Mouse (Mus musculus) liver, embryonic 13.5 days (tissue): ENCODE measurements around the gene Ccdc34. TPM values are rescaled to one million over a fixed set of nuclear protein-coding genes. Genes with fewer than 3 reads are reported as not detected.

Experiments
- ATAC-seq: fragments of 200-750 bp; cut with Nextera tagmentation; 2 replicates; pipeline ENCODE4 v1.8.0; 2017; ENCODE audit warnings: low read depth, mild to moderate bottlenecking, moderate number of reproducible peaks, moderate library complexity
- DNase-seq: peaks from one replicate; pipeline ENCODE4 v3.0.0; 2022
- H3K27ac ChIP-seq: fragments of 300-500 bp; sonication (generic); 2 replicates; pipeline ENCODE4 v1.5.1; 2015; ENCODE audit warnings: moderate library complexity, mild to moderate bottlenecking, inconsistent platforms
- H3K27me3 ChIP-seq: fragments of 300-500 bp; sonication (generic); 2 replicates; pipeline ENCODE4 v1.6.1; 2015; ENCODE audit warnings: mild to moderate bottlenecking, inconsistent platforms
- H3K36me3 ChIP-seq: fragments of 300-500 bp; sonication (generic); 2 replicates; pipeline ENCODE4 v1.6.1; 2015; ENCODE audit warnings: mild to moderate bottlenecking, inconsistent platforms
- H3K4me1 ChIP-seq: fragments of 300-500 bp; sonication (generic); replicated peaks from 2 replicates; pipeline ENCODE4 v1.6.1; 2015; ENCODE audit warnings: inconsistent platforms
- H3K4me2 ChIP-seq: fragments of 300-500 bp; sonication (generic); 2 replicates; pipeline ENCODE4 v1.6.1; 2015; ENCODE audit warnings: inconsistent platforms, mild to moderate bottlenecking, moderate library complexity
- H3K4me3 ChIP-seq: fragments of 300-500 bp; sonication (generic); replicated peaks from 2 replicates; pipeline ENCODE4 v1.5.1; 2015; ENCODE audit warnings: mild to moderate bottlenecking, inconsistent platforms
- H3K9ac ChIP-seq: fragments of 300-500 bp; sonication (generic); 2 replicates; pipeline ENCODE4 v1.6.1; 2015; ENCODE audit warnings: mild to moderate bottlenecking, inconsistent platforms
- H3K9me3 ChIP-seq: fragments of 300-500 bp; sonication (generic); replicated peaks from 2 replicates; pipeline ENCODE4 v1.6.1; 2016; ENCODE audit warnings: inconsistent platforms
- WGBS: fragments of 180-500 bp; shearing (Covaris S2); methylation state at CpG from one replicate; pipeline ENCODE4 v1.1.7; 2015; ENCODE audit not compliant: insufficient replicate concordance; 5-methylcytosine and 5-hydroxymethylcytosine counted together
- polyA plus RNA-seq: library from polyadenylated mRNA; unstranded; fragments of >200 nt; fragmentation: Nextera tagmentation; extraction: Ambion mirVana; gene quantifications from 2 replicates; pipeline ENCODE4 v1.2.1, GENCODE M21; 2015

Gene Ccdc34
- polyA plus RNA-seq, 1 experiment from 2014 or later: 26.2 TPM

GRCm38 (mm10) chr2:110037221-110037620 lies 19.6 kb downstream of the Ccdc34 start:
- no peak overlapping the region for H3K9ac ChIP-seq
- no peak overlapping the region for H3K27ac ChIP-seq
- H3K9me3 ChIP-seq: no peaks in the 10 kb centered on the region
- DNase-seq (no peak), ATAC-seq (no peak)
- WGBS: 75% methylated on average over 2 of the region's 2 CpGs
- H3K27me3 ChIP-seq: no peaks in the 10 kb centered on the region
- no peak overlapping the region for H3K4me2 ChIP-seq
- H3K4me3 ChIP-seq: no peak overlapping the region
- H3K4me1 ChIP-seq: peaks cover 6% of the 10 kb centered on the region
- peaks cover 31% of the 10 kb centered on the region for H3K36me3 ChIP-seq

- H3K27ac ChIP-seq: no peak overlapping the region
- no peak overlapping the region for H3K9ac ChIP-seq
- peaks cover 20% of the 10 kb centered on the region for H3K36me3 ChIP-seq
- no peak overlapping the region for H3K4me2 ChIP-seq
- H3K9me3 ChIP-seq: no peaks in the 10 kb centered on the region
- H3K4me1 ChIP-seq: peaks cover 6% of the 10 kb centered on the region
- 79% methylated on average over 5 of the region's 5 CpGs for WGBS
- no peak for DNase-seq
- no peak overlapping the region for H3K4me3 ChIP-seq
- no peak for ATAC-seq
- no peaks in the 10 kb centered on the region for H3K27me3 ChIP-seq
These were observed 20.7 kb downstream of the Ccdc34 start for GRCm38 (mm10) chr2:110038341-110038740.

- H3K27me3 ChIP-seq: no peaks in the 10 kb centered on the region
- DNase-seq (no peak), ATAC-seq (no peak)
- no peaks in the 10 kb centered on the region for H3K9me3 ChIP-seq
- H3K9ac ChIP-seq: no peak overlapping the region
- H3K4me2 ChIP-seq: no peak overlapping the region
- WGBS: 84% methylated on average over 5 of the region's 5 CpGs
- peaks cover 10% of the 10 kb centered on the region; the same call in 1 of the 2 replicates for H3K36me3 ChIP-seq
- no peak overlapping the region for H3K4me3 ChIP-seq
- no peaks in the 10 kb centered on the region for H3K4me1 ChIP-seq
- no peak overlapping the region for H3K27ac ChIP-seq
These were observed 25.5 kb downstream of the Ccdc34 start for GRCm38 (mm10) chr2:110042861-110043760.

- no peak for DNase-seq
- Histone ChIP-seq H3K4me2 (no peak overlapping the region), H3K27ac (no peak overlapping the region), H3K27me3 (no peaks in the 10 kb centered on the region), H3K36me3 (no peaks in the 10 kb centered on the region), H3K9me3 (no peaks in the 10 kb centered on the region), H3K4me3 (no peak overlapping the region), H3K4me1 (no peaks in the 10 kb centered on the region), H3K9ac (no peak overlapping the region)
- 64% methylated on average over 4 of the region's 4 CpGs for WGBS
- no peak for ATAC-seq
These were observed 40.8 kb downstream of the Ccdc34 start for GRCm38 (mm10) chr2:110058424-110058823.

GRCm38 (mm10) chr2:110063131-110063530 lies 45.5 kb downstream of the Ccdc34 start:
- Histone ChIP-seq H3K27me3 (no peaks in the 10 kb centered on the region), H3K4me2 (no peak overlapping the region), H3K27ac (no peak overlapping the region), H3K36me3 (no peaks in the 10 kb centered on the region), H3K9me3 (no peaks in the 10 kb centered on the region), H3K4me1 (no peaks in the 10 kb centered on the region), H3K4me3 (no peak overlapping the region), H3K9ac (no peak overlapping the region)
- no peak for DNase-seq
- ATAC-seq: no peak
- WGBS: 58% methylated on average over 1 of the region's 1 CpGs

- Histone ChIP-seq H3K9ac (no peak overlapping the region), H3K4me3 (no peak overlapping the region), H3K4me1 (no peaks in the 10 kb centered on the region), H3K9me3 (no peaks in the 10 kb centered on the region), H3K4me2 (no peak overlapping the region), H3K36me3 (no peaks in the 10 kb centered on the region), H3K27me3 (no peaks in the 10 kb centered on the region), H3K27ac (no peak overlapping the region)
- ATAC-seq (no peak), DNase-seq (no peak)
These were observed 51.3 kb downstream of the Ccdc34 start for GRCm38 (mm10) chr2:110068916-110069315.

- Histone ChIP-seq H3K4me2 (no peak overlapping the region), H3K4me3 (no peak overlapping the region), H3K4me1 (peaks cover 8% of the 10 kb centered on the region), H3K9ac (no peak overlapping the region), H3K27ac (no peak overlapping the region), H3K27me3 (no peaks in the 10 kb centered on the region), H3K36me3 (no peaks in the 10 kb centered on the region), H3K9me3 (no peaks in the 10 kb centered on the region)
- DNase-seq (no peak), ATAC-seq (no peak)
- 60% methylated on average over 6 of the region's 6 CpGs for WGBS
These were observed 55.4 kb downstream of the Ccdc34 start for GRCm38 (mm10) chr2:110073023-110073422.

- Histone ChIP-seq H3K4me3 (no peak overlapping the region), H3K9ac (no peak overlapping the region), H3K4me1 (peaks cover 8% of the 10 kb centered on the region), H3K27ac (no peak overlapping the region), H3K9me3 (no peaks in the 10 kb centered on the region), H3K27me3 (no peaks in the 10 kb centered on the region), H3K36me3 (no peaks in the 10 kb centered on the region), H3K4me2 (no peak overlapping the region)
- DNase-seq (no peak), ATAC-seq (no peak)
- WGBS: 78% methylated on average over 6 of the region's 6 CpGs
These were observed 57.2 kb downstream of the Ccdc34 start for GRCm38 (mm10) chr2:110074646-110075452.

- 14% methylated on average over 2 of the region's 2 CpGs for WGBS
- no peaks in the 10 kb centered on the region for H3K36me3 ChIP-seq
- H3K27me3 ChIP-seq: no peaks in the 10 kb centered on the region
- H3K4me3 ChIP-seq: no peak overlapping the region
- ATAC-seq: peak; percentile 75
- no peaks in the 10 kb centered on the region for H3K9me3 ChIP-seq
- DNase-seq: no peak
- peaks cover 8% of the 10 kb centered on the region for H3K4me1 ChIP-seq
- no peak overlapping the region for H3K9ac ChIP-seq
- H3K4me2 ChIP-seq: no peak overlapping the region
- H3K27ac ChIP-seq: no peak overlapping the region
These were observed 59.6 kb downstream of the Ccdc34 start for GRCm38 (mm10) chr2:110077240-110077639.

GRCm38 (mm10) chr2:110077655-110078054 lies 60.0 kb downstream of the Ccdc34 start:
- Histone ChIP-seq H3K36me3 (no peaks in the 10 kb centered on the region), H3K27me3 (no peaks in the 10 kb centered on the region), H3K27ac (no peak overlapping the region), H3K4me3 (no peak overlapping the region), H3K4me2 (no peak overlapping the region), H3K9me3 (no peaks in the 10 kb centered on the region), H3K9ac (no peak overlapping the region), H3K4me1 (peaks cover 8% of the 10 kb centered on the region)
- DNase-seq: no peak
- WGBS: 57% methylated on average over 2 of the region's 2 CpGs
- no peak for ATAC-seq

GRCm38 (mm10) chr2:110080532-110080931 lies 62.9 kb downstream of the Ccdc34 start:
- ATAC-seq: no peak
- Histone ChIP-seq H3K9ac (no peak overlapping the region), H3K27me3 (no peaks in the 10 kb centered on the region), H3K36me3 (no peaks in the 10 kb centered on the region), H3K4me1 (peaks cover 8% of the 10 kb centered on the region), H3K9me3 (no peaks in the 10 kb centered on the region), H3K4me3 (no peak overlapping the region), H3K27ac (no peak overlapping the region), H3K4me2 (no peak overlapping the region)
- 19% methylated on average over 6 of the region's 6 CpGs for WGBS
- DNase-seq: no peak
